ENCODE assay signal across 13 mouse cellular contexts in genomic region chr11:121743113-121743512, GRCm38 (mm10).
"Had no signal": no experiment of that assay in that cellular context is flagged by ENCODE, and none has a peak within 500 bp of the region (broad histone marks: within the 10 kb centered on the region; RNA-seq: fewer than 3 reads in every experiment).

No protein-coding gene starts in this region.

- H3K9ac ChIP-seq: kidney, embryonic 15.5 days; limb, embryonic 12.5 days; midbrain, embryonic 13.5 days; stomach, embryonic 15.5 days had no signal

- H3K27ac ChIP-seq: kidney, embryonic 15.5 days; left cerebral cortex, adult 2 months; limb, embryonic 12.5 days; midbrain, embryonic 13.5 days; stomach, embryonic 15.5 days had no signal

- H3K9me3 ChIP-seq: kidney, embryonic 15.5 days; limb, embryonic 12.5 days; megakaryocyte, embryonic 14.5 days; midbrain, embryonic 13.5 days; stomach, embryonic 15.5 days had no signal

- H3K4me3 ChIP-seq: kidney, embryonic 15.5 days; left cerebral cortex, adult 2 months; limb, embryonic 12.5 days; megakaryocyte, embryonic 14.5 days; midbrain, embryonic 13.5 days; stomach, embryonic 15.5 days had no signal

- ATAC-seq: intestine, embryonic 16.5 days; midbrain, embryonic 13.5 days had no signal

- H3K27me3 ChIP-seq: kidney, embryonic 15.5 days; limb, embryonic 12.5 days; midbrain, embryonic 13.5 days; stomach, embryonic 15.5 days had no signal

- H3K36me3 ChIP-seq: kidney, embryonic 15.5 days; limb, embryonic 12.5 days; midbrain, embryonic 13.5 days; stomach, embryonic 15.5 days had no signal

- H3K4me2 ChIP-seq: kidney, embryonic 15.5 days; limb, embryonic 12.5 days; midbrain, embryonic 13.5 days; stomach, embryonic 15.5 days had no signal

- H3K4me1 ChIP-seq: midbrain, embryonic 13.5 days had no signal

- DNase-seq: kidney, adult 2 months; kidney, postnatal 14 days; liver; lung, postnatal 36 days; retina, postnatal 1 day; thymus, postnatal 4 days had no signal
